Mouse (Mus musculus) monocyte, adult 5-6 weeks (primary cell): Measurements from ENCODE around the gene Ophn1. TPM values are rescaled to one million over a fixed set of nuclear protein-coding genes. Genes with fewer than 3 reads are reported as not detected.

Experiments
- ATAC-seq: fragments of 153-309, 156-312 bp; replicated peaks from 2 replicates; pipeline ENCODE4 v1.8.0; 2017; ENCODE audit warnings: mild to moderate bottlenecking; ENCODE audit not compliant: low TSS enrichment, insufficient number of reproducible peaks, severe bottlenecking, poor library complexity, low FRiP score
- total RNA-seq: library from RNA; stranded (forward); fragments of 200-1000, 200-491, 200-594 nt; gene quantifications from 3 replicates; pipeline ENCODE4 v1.2.3, GENCODE M21; 2017

The Ophn1 gene
- 0.53 to 1.8 TPM in 2 of 3 replicates, not detected in the other for total RNA-seq

DNA sequence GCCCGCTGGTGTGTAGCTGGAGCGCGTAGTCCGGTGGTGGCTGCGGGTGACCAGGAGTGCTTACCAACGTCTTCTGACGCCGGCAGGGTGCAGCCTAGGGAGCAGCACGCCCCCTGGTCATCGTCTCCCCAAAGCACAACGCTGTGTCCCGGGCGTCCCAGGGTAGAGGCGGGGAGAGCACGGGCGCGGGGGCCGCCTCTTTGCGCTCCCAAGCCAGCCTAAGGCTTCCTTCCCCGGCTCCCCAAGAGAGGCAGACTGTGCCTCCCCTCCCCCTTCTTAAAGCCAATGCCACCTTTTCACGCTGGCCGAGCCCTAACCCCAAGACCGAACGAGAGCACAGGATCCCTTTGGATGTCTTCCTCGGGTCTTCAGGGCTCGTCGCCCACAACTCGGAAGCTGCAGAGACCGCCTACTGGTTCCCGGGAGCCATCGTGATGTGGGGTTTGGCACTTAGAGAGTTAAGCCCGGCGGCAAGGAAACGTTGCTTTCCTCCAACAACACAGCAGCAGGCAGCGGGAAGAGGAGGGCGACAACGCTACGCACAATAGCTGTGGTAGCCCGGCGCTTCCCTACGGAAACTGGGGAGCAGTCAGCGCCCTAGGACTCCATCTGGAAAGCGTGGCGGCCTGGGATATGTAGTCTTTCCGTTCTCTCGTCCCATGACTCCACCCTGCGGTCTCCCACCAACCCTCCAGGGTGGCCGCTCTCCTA lies at the start of gene Ophn1:
Gene Ophn1 (minus strand): TSS at position 620 of the 711 bp plus-strand sequence.
- no peak for ATAC-seq

DNA sequence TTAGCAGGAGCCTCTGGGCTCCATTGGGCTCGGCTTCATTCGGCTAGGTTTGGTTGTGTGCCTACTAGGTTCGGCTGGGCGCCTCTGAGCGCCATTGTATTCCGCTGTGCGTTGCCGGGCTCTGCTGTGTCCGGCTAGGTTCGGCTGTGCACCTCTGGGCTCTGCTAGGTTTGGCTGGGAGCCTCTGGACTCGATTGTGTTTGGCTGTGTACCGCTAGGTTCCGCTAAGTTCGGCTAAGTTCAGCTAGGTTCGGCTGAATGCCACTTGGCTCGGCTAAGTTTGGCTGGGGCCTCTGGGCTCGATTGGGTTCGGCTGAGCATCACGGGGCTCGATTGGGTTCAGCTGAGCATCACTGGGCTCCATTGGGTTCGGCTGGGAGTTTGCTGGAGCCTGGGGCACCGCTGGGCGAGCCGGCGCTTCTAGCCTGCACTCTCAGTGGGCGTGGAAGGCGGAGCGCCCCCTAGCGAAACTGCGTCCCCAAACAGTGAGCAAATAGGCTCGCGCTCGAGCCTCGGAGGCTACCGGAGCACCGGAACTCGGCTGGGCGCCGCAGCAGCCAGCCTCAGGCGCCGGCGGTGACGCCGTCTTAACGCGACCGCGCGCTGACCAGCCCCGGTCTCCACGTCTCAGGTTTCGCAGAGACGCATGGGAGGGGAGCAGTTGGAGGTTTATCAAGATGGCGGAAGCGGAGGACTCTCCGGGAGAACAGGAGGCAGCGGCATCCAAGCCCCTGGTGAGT lies 46.9 kb upstream of the Ophn1 start:
- peak; percentile 65 for ATAC-seq

DNA sequence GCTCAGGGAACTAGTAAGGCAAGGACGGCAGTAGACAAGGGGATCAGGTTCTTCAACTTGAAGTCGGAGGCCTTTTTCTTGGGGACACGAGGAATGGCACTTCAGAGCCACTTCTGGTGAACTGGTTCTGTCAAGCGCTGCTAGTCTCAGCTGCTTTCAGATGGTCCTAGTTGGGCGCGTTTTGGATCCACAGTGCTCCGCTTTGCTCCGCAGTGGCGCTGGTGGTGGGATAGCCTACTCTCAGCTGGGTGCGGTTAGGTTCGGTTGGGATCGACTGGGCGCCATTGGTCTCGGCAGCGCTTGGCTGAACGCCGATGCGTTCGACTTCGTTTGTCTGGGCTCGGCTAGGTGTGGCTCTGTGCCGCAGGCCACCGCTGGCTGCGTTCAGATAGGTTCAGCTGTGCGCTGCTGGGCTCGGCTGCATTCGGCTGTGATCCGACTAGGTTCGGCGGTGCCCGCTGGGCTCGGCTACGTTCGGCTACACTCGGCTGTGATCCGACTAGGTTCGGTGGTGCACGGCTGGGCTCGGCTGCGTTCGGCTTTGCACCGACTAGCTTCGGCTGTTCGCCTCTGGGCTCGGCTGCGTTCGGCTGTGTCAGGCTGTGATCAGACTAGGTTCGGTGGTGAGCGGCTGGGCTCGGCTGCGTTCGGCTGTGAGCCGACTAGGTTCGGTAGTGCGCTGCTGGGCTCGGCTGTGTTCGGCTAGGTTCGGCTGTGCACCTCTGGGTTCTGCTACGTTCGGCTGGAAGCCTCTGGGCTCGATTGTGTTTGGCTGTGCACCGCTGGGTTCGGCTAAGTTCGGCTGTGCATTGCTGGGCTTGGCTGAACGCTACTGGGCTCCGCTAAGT lies 46.1 kb upstream of the Ophn1 start:
- ATAC-seq, result peak; percentile 90

DNA sequence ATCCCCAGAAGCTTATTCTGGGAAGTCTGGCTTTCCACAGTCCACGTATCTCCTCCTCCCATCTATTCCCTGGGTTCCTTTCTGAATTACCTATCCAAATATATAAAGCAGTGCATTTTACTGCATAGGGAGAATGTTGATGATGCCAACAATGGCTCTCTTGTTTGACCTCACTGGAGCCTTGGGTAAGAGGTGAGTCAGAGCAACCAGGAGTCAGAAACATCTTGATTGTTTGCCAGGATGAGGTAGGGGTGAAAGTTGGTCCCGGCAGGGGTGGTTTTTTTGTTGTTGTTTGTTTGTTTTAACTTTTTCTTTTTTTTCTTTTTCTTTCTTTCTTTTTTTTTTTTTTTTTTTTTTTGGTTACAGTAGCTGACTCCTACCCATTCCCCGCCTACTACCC lies 45.3 kb upstream of the Ophn1 start, which contains the start of gene Yipf6:
Gene Yipf6 (plus strand): TSS at position 216 of the 400 bp plus-strand sequence.
- no peak for ATAC-seq

DNA sequence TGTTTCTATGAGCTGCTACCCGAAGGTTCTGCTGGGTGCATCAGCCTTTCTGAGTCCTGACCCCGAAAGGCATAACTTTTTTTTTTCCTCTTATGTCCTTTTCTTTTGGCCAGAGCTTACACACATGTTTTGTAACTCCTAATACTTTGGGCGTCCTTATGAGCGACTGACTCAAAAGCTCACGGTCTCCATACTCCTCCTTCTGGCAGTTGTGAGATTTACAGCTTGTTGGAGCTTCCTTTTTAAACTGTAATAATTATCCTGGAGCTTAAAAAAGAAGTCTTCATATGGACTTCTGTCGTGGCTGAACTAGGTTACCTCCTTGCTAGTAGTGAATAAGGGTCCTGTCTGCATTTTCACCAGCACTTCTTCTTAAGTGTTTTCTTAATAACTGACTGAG lies 28.6 kb upstream of the Ophn1 start:
- ATAC-seq, result no peak

DNA sequence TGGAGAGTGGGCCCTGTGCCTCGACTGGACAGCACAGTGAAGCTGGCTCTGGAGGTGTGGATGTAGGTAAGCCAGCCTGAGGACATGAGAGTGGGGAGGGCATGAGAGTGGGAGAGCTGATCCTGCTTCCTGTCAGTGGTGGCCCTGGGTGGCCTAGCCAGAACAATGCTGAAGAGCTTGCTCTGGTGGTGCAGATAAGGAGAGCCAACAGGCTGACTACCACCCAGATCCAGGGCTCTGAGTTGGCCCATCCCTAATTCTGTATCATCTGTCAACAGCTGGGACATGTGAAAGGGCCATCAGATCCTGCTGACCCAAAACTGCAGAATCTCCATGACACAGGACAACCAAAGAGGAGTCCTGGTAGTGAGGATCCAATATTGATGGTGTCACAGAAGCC lies 18.1 kb upstream of the Ophn1 start:
- no peak for ATAC-seq

DNA sequence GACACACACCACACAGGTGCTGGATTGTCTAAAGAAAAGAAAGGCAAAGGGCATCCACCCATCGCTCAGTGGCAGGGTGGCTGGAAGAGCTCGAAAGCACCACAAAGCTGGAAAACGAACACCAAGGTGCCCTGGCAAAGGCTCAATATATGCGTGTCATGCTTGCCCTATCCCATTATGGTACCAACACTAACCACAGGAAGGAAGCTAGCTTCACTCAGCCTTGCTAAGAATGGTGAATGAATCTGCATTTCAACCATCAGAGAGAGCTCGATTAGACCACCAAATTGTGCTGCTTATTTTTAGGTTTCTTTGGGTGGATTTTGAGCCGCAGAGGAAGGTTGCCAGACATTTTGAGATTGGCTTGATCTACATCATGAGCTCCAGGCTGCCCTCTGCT lies 13.4 kb upstream of the Ophn1 start:
- no peak for ATAC-seq

DNA sequence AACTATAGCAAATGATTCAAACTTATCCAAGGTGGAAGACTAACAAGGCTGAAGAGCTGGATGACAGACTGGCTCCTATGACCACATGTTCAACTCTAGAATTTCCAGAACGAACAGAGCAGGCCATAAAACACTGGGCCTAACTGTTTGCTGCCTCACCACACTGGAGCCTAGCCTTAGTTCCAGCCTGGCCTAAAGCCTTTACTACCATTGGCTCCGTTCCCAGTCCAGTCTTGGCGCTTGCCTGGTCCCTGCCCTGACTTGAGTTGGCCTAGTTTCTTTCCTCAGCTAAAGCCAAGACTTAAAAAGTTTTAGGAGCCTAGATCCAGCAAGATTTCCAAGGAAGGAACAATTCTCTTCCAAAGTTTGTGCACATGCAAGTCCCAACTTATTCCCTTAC lies 7.5 kb upstream of the Ophn1 start:
- ATAC-seq, result no peak

DNA sequence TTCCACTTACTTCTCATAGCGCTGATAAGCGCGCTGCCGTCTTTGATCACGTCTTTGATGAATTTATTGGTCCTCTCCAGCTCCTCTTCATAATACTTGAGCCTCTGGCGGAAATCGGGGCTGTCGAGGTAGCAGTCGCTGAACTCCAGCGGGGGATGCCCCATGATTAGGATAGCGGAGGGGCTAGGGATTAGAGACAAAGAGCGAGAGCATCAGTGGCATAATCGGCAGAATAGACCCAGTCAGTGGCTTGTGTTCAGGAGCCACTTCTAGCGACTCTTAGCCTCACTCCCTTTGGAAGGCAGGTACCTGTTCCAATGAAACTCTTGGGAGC lies 786 bp downstream of the Ophn1 start:
- ATAC-seq, result no peak

DNA sequence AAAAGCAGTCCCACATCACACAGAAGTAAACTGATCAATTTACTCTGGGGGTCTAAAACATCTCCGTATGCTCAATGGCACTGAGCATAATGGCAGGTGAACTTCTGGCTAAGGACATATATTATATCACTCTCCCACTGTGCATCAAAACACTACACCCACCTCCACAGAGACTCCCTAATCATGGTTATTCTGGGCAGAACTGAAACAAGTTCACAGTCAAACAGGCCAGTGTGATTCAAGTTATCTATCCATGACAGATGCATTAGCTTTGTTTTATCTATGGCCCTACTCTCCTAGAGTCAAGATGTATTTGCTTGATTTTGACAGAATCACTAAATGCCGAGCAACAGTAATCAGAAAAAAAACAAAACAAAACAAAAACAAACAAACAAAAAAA lies 8.8 kb downstream of the Ophn1 start:
- no peak for ATAC-seq

DNA sequence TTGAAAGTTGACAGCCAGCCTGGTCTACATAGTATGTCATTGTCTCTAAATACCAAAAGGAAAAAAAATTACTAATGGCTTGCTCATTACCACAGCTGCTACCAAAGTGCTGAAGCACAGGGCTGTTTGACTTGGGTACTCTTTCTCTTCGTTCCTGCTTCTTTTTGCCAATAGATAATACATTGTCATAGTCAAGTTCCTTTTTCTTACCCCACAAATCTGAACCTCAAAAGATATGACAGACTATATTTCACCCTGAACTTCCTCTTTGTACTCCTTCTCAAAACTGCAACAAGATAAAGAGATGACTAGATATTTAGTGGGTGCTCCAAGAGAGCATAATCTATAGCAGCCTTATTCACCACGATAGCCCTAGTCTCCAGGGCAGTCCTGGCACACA lies 9.7 kb downstream of the Ophn1 start:
- ATAC-seq, result 0 out of 2 replicates have a peak, but pooled peaks have one; percentile 31

DNA sequence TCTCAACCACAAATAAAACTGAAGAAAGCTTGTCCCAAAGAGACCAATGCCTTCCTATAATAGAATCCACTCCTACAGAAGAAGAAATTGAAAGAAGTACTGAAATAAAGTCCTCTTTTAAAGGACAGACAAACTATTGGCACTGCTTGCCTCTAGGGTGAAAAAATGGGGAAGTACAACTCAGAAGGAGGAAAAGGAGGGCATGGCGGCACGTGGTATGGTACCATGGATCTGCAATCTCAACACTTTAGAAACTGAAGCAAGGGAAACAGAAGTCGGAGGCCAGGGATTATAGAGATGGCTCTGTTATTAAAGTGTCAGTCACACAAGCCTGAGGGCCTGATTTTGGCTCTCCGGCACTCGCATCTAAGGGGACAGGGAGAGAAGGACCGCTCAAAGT lies 10.5 kb downstream of the Ophn1 start:
- ATAC-seq, result peak; percentile 40; the same call in 1 of the 2 replicates

DNA sequence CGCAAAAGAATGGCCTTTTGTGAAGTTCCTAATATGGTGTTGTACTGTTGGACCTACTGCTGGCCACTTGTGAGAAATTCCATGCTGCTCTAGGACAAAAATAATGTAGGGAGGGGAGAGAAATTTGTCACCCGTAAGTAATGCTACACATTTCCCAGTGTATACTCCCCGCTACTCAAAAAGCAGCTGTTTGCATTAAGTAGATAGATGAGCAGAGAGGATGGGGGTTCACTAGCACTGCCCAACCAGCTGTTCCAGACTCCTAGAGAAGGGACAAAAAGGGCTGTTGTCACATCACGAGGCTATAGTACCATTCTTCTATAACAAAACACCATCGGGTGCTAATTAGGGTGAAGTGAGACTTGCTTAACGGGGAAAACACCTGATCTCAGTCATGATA lies 15.7 kb downstream of the Ophn1 start:
- no peak for ATAC-seq

DNA sequence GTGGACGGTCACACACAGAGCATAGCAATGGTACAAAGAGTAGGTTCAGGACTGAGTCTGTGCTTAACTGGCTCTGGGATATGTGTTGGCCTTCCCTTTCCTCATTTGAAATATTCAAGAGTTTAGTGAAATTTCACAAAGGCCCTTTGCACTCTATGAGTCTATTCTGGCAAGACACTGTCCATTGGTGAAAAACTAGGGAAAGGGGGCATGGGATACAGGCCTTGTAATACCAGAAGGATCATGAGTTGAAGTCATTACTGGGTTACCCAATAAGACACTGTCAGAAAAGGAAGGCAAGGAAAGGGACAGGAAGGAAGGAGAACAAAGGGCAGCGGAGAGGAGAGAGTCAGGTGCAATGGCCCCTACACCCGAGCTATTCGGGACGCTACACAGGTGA lies 16.7 kb downstream of the Ophn1 start:
- no peak for ATAC-seq

DNA sequence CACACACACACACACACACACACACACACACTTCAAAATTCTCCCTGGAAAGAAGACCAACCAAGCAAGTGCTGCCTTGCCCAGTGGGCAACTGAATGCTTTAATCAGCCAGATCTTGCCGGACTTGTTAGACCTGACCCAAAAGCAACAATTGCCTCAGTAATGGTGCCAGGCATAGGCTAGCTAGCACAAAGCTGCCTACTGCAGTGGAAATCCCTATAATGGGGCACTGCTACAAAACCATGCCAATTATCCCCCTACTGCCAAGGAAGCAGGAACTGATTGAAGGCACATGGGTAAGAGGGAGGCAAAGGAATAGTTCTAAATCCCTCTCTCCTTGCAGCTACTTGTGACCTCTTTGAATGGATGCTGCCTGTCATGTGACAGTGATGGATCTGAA lies 18.8 kb downstream of the Ophn1 start:
- no peak for ATAC-seq

DNA sequence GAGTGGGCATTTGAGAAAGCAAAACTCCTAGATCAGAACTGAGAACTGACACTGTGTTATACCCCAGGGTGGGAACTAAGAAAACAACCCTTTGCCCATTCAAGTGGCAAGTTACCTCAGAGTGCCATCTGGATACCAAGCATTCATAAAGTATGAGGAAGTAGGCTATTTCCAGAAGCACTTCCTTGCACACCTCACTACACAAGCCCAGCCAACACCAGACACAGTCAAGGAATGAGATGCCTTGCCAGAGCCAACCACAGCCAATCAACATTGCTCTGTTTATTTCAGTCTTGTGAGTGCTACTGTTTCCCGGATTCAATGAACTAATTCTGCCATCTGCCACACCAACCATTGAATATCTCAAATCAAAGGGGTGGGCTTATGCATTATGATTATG lies 20.3 kb downstream of the Ophn1 start:
- ATAC-seq, result no peak

DNA sequence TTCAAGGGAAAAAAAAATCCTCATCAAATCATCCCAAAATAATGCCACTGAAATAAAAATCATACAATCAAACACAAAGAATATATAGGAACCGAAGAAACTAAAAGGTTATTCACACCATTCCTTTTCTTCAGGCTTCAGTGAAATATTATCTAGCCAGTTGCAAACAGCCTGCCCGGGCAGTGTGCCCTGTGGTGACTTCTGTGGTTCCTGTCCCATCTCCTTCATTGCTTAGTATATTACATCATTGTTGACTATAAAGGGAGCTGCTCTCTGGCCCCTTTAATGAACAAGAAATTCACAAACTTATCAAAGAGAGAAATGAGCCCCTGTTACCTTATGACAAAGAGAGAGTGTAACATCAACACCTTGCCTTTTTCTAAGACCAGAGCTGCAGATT lies 21.1 kb downstream of the Ophn1 start:
- ATAC-seq, result no peak

DNA sequence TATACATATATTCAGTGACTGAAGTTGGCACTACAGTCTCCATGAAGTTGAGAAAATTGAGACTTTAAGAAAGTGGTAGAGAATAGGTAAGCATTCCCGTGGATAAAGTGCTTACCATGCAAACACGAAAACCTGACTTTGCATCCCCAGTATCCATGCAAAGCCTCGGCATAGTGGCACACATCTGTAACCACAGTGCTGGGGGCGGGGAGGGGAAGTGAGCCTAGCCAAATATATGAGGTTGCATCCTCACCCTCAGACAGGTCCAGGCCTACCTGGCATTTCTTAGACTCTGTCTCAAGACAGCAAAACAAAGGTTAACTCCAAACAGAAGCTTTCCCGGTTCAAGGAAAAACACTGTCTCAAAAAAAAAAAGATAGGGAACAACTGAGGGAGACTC lies 21.7 kb downstream of the Ophn1 start:
- no peak for ATAC-seq

DNA sequence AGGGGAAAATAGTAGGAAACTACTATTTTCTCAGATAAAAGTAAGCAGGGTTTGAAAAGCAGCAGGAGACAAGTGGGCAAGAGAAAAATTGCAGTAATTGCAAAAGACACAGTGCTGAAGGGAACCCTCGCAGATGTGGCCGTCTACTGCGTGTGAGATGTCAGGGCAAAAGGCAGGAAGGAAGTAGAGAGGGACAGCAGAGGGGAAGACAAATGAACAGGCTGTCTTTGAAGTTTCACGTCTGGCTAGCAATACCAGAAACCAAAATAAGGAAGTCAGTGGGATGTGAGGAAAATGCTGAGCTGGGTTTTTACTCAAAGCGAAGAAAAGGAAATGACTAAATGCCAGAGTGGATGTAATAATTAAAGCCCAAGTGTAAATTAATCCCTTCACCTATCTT lies 30.7 kb downstream of the Ophn1 start:
- ATAC-seq, result peak; percentile 76; the same call in 1 of the 2 replicates
